Mouse (Mus musculus) embryonic facial prominence, embryonic 12.5 days (tissue): ENCODE measurements around the gene Cxcr1. TPM values are rescaled to one million over a fixed set of nuclear protein-coding genes. Genes with fewer than 3 reads are reported as not detected.
"Not testable (repeated sequence)": the region's sequence is repeated elsewhere in the genome, so short reads cannot be mapped to it uniquely, and the experiment has no call there.

ENCODE experiments used
- ATAC-seq: fragments of 200-750 bp; cut with Nextera tagmentation; 2 replicates; pipeline ENCODE4 v1.8.0; 2017; ENCODE audit not compliant: insufficient number of reproducible peaks, insufficient read depth, low FRiP score, low TSS enrichment
- H3K27ac ChIP-seq: fragments of 300-500 bp; sonication (generic); 2 replicates; pipeline ENCODE4 v1.5.1; 2016; ENCODE audit warnings: mild to moderate bottlenecking
- H3K27me3 ChIP-seq: fragments of 300-500 bp; sonication (generic); 2 replicates; pipeline ENCODE4 v1.6.1; 2016; ENCODE audit warnings: mild to moderate bottlenecking, moderate library complexity
- H3K36me3 ChIP-seq: fragments of 300-500 bp; sonication (generic); 2 replicates; pipeline ENCODE4 v1.6.1; 2016; ENCODE audit warnings: mild to moderate bottlenecking
- H3K4me1 ChIP-seq: fragments of 300-500 bp; sonication (generic); 2 replicates; pipeline ENCODE4 v1.6.1; 2016
- H3K4me2 ChIP-seq: fragments of 300-500 bp; sonication (generic); replicated peaks from 2 replicates; pipeline ENCODE4 v1.6.1; 2016; ENCODE audit warnings: mild to moderate bottlenecking, moderate library complexity
- H3K4me3 ChIP-seq: fragments of 300-500 bp; sonication (generic); 2 replicates; pipeline ENCODE4 v1.5.1; 2016; ENCODE audit warnings: mild to moderate bottlenecking
- H3K9ac ChIP-seq: fragments of 300-500 bp; sonication (generic); 2 replicates; pipeline ENCODE4 v1.6.1; 2016; ENCODE audit warnings: mild to moderate bottlenecking, moderate library complexity
- H3K9me3 ChIP-seq: fragments of 300-500 bp; sonication (generic); 2 replicates; pipeline ENCODE4 v1.6.1; 2016; ENCODE audit warnings: mild to moderate bottlenecking, moderate library complexity
- WGBS: fragments of 180-500 bp; shearing (Covaris S2); methylation state at CpG from one replicate; pipeline ENCODE4 v1.1.7; 2016; 5-methylcytosine and 5-hydroxymethylcytosine counted together
- polyA plus RNA-seq: library from polyadenylated mRNA; unstranded; fragments of >200 nt; fragmentation: Nextera tagmentation; extraction: Ambion mirVana; gene quantifications from 2 replicates; pipeline ENCODE4 v1.2.1, GENCODE M21; 2016

Gene Cxcr1
- polyA plus RNA-seq, 1 experiment from 2014 or later = not detected

- 81% methylated on average over 2 of the region's 2 CpGs for WGBS
Measured at GRCm38 (mm10) chr1:74192711-74193110, 1.7 kb downstream of the Cxcr1 start.

GRCm38 (mm10) chr1:74190471-74190870 lies 4.0 kb downstream of the Cxcr1 start:
- no peaks in the 10 kb centered on the region for H3K4me1 ChIP-seq
- no peak overlapping the region for H3K4me2 ChIP-seq
- H3K9ac ChIP-seq = no peak overlapping the region
- no peak overlapping the region for H3K27ac ChIP-seq
- no peaks in the 10 kb centered on the region for H3K9me3 ChIP-seq
- WGBS = 84% methylated on average over 7 of the region's 7 CpGs
- H3K4me3 ChIP-seq = no peak overlapping the region
- H3K36me3 ChIP-seq = no peaks in the 10 kb centered on the region
- ATAC-seq = no peak
- no peaks in the 10 kb centered on the region for H3K27me3 ChIP-seq

More at GRCm38 (mm10) chr1:74192711-74193110, 1.7 kb downstream of the Cxcr1 start:
- no peak overlapping the region for H3K4me3 ChIP-seq
- no peak overlapping the region for H3K9ac ChIP-seq
- no peaks in the 10 kb centered on the region for H3K36me3 ChIP-seq
- no peaks in the 10 kb centered on the region for H3K27me3 ChIP-seq
- no peak for ATAC-seq
- no peak overlapping the region for H3K27ac ChIP-seq
- H3K4me1 ChIP-seq = no peaks in the 10 kb centered on the region
- no peaks in the 10 kb centered on the region for H3K9me3 ChIP-seq
- no peak overlapping the region for H3K4me2 ChIP-seq

GRCm38 (mm10) chr1:74183006-74183405 lies 11.4 kb downstream of the Cxcr1 start:
- no peak overlapping the region for H3K4me2 ChIP-seq
- H3K27me3 ChIP-seq = no peaks in the 10 kb centered on the region
- no peaks in the 10 kb centered on the region for H3K9me3 ChIP-seq
- no peak for ATAC-seq
- H3K4me3 ChIP-seq = no peak overlapping the region
- H3K4me1 ChIP-seq = peaks cover 9% of the 10 kb centered on the region; the same call in 1 of the 2 replicates
- no peak overlapping the region for H3K27ac ChIP-seq
- no peak overlapping the region for H3K9ac ChIP-seq
- WGBS = 59% methylated on average over 2 of the region's 2 CpGs
- H3K36me3 ChIP-seq = no peaks in the 10 kb centered on the region

- no peak overlapping the region for H3K27ac ChIP-seq
- H3K36me3 ChIP-seq = no peaks in the 10 kb centered on the region
- ATAC-seq = no peak
- no peak overlapping the region for H3K4me3 ChIP-seq
- H3K4me1 ChIP-seq = peaks cover 9% of the 10 kb centered on the region; the same call in 1 of the 2 replicates
- no peak overlapping the region for H3K4me2 ChIP-seq
- H3K27me3 ChIP-seq = no peaks in the 10 kb centered on the region
- H3K9me3 ChIP-seq = no peaks in the 10 kb centered on the region
- no peak overlapping the region for H3K9ac ChIP-seq
- WGBS = 37% methylated on average over 2 of the region's 2 CpGs
Measured at GRCm38 (mm10) chr1:74181462-74181861, 13.0 kb downstream of the Cxcr1 start.

GRCm38 (mm10) chr1:74179624-74180408 lies 14.6 kb downstream of the Cxcr1 start:
- Histone ChIP-seq H3K27me3 (no peaks in the 10 kb centered on the region), H3K9ac (no peak overlapping the region), H3K4me2 (no peak overlapping the region), H3K9me3 (no peaks in the 10 kb centered on the region), H3K27ac (0 out of 2 replicates have a peak overlapping the region, but pooled peaks have one; percentile 1), H3K4me3 (no peak overlapping the region), H3K4me1 (peaks cover 9% of the 10 kb centered on the region; the same call in 1 of the 2 replicates), H3K36me3 (no peaks in the 10 kb centered on the region)
- WGBS = 47% methylated on average over 9 of the region's 9 CpGs
- peak; percentile 74; the same call in 1 of the 2 replicates for ATAC-seq

- Histone ChIP-seq H3K27ac (no peak overlapping the region), H3K9ac (no peak overlapping the region), H3K4me3 (no peak overlapping the region), H3K4me1 (peaks cover 9% of the 10 kb centered on the region; the same call in 1 of the 2 replicates), H3K36me3 (no peaks in the 10 kb centered on the region), H3K27me3 (no peaks in the 10 kb centered on the region), H3K4me2 (no peak overlapping the region), H3K9me3 (no peaks in the 10 kb centered on the region)
- no peak for ATAC-seq
- WGBS = 96% methylated on average over 3 of the region's 3 CpGs
Measured at GRCm38 (mm10) chr1:74178618-74179017, 15.8 kb downstream of the Cxcr1 start.

- Histone ChIP-seq H3K27me3 (no peaks in the 10 kb centered on the region), H3K9ac (no peak overlapping the region), H3K9me3 (no peaks in the 10 kb centered on the region), H3K36me3 (no peaks in the 10 kb centered on the region), H3K4me3 (no peak overlapping the region), H3K4me1 (0 out of 2 replicates have a peak, but pooled peaks cover 4% of the 10 kb centered on the region), H3K27ac (no peak overlapping the region), H3K4me2 (no peak overlapping the region)
- ATAC-seq = no peak
- WGBS = 68% methylated on average over 4 of the region's 4 CpGs
Measured at GRCm38 (mm10) chr1:74175731-74176130, 18.7 kb downstream of the Cxcr1 start.

- Histone ChIP-seq H3K4me2 (no peak overlapping the region), H3K27ac (no peak overlapping the region), H3K27me3 (no peaks in the 10 kb centered on the region), H3K9ac (no peak overlapping the region), H3K4me3 (no peak overlapping the region), H3K4me1 (no peaks in the 10 kb centered on the region), H3K36me3 (no peaks in the 10 kb centered on the region), H3K9me3 (no peaks in the 10 kb centered on the region)
- ATAC-seq = no peak
- WGBS = 72% methylated on average over 3 of the region's 3 CpGs
Measured at GRCm38 (mm10) chr1:74172722-74173121, 21.7 kb downstream of the Cxcr1 start.

- no peak overlapping the region for H3K4me3 ChIP-seq
- no peaks in the 10 kb centered on the region for H3K36me3 ChIP-seq
- H3K27ac ChIP-seq = no peak overlapping the region
- H3K4me1 ChIP-seq = no peaks in the 10 kb centered on the region
- no peak for ATAC-seq
- 91% methylated on average over 3 of the region's 3 CpGs for WGBS
- H3K9me3 ChIP-seq = no peaks in the 10 kb centered on the region
- H3K4me2 ChIP-seq = no peak overlapping the region
- H3K9ac ChIP-seq = no peak overlapping the region
- H3K27me3 ChIP-seq = no peaks in the 10 kb centered on the region
Measured at GRCm38 (mm10) chr1:74169721-74170120, 24.7 kb downstream of the Cxcr1 start.

GRCm38 (mm10) chr1:74167136-74167535 lies 27.3 kb downstream of the Cxcr1 start:
- Histone ChIP-seq H3K27me3 (no peaks in the 10 kb centered on the region), H3K36me3 (no peaks in the 10 kb centered on the region), H3K9ac (no peak overlapping the region), H3K4me2 (no peak overlapping the region), H3K4me3 (no peak overlapping the region), H3K9me3 (no peaks in the 10 kb centered on the region), H3K4me1 (no peaks in the 10 kb centered on the region), H3K27ac (no peak overlapping the region)
- 75% methylated on average over 5 of the region's 5 CpGs for WGBS
- ATAC-seq = no peak

- H3K36me3 ChIP-seq = no peaks in the 10 kb centered on the region
- no peak overlapping the region for H3K4me2 ChIP-seq
- H3K4me1 ChIP-seq = no peaks in the 10 kb centered on the region
- H3K9ac ChIP-seq = no peak overlapping the region
- H3K27me3 ChIP-seq = no peaks in the 10 kb centered on the region
- H3K4me3 ChIP-seq = no peak overlapping the region
- H3K9me3 ChIP-seq = no peaks in the 10 kb centered on the region
- no peak overlapping the region for H3K27ac ChIP-seq
- WGBS = 78% methylated on average over 2 of the region's 2 CpGs
- ATAC-seq = no peak
Measured at GRCm38 (mm10) chr1:74160036-74160435, 34.4 kb downstream of the Cxcr1 start.

- not testable (repeated sequence) for H3K36me3 ChIP-seq, H3K4me2 ChIP-seq, H3K27me3 ChIP-seq, H3K4me1 ChIP-seq, H3K9me3 ChIP-seq, H3K9ac ChIP-seq, ATAC-seq, H3K27ac ChIP-seq, H3K4me3 ChIP-seq
- 81% methylated on average over 5 of the region's 5 CpGs for WGBS
Measured at GRCm38 (mm10) chr1:74159613-74160012, 34.8 kb downstream of the Cxcr1 start.
